Mouse (Mus musculus) hindbrain, embryonic 10.5 days (tissue): ENCODE data around the gene Hs3st5. TPM values are rescaled to one million over a fixed set of nuclear protein-coding genes. Genes with fewer than 3 reads are reported as not detected.

Source experiments
- DNase-seq: peaks from one replicate; pipeline ENCODE4 v3.0.0-alpha.2; 2017; ENCODE audit warnings: low spot score
- H3K27ac ChIP-seq: fragments of 300-500 bp; sonication (generic); 2 replicates; pipeline ENCODE4 v1.5.1; 2016; ENCODE audit warnings: mild to moderate bottlenecking, moderate library complexity
- H3K27me3 ChIP-seq: fragments of 300-500 bp; sonication (generic); 2 replicates; pipeline ENCODE4 v1.6.1; 2016; ENCODE audit warnings: mild to moderate bottlenecking; ENCODE audit not compliant: poor library complexity, insufficient read depth, severe bottlenecking
- H3K36me3 ChIP-seq: fragments of 300-500 bp; sonication (generic); 2 replicates; pipeline ENCODE4 v1.6.1; 2016; ENCODE audit warnings: mild to moderate bottlenecking, moderate library complexity
- H3K4me1 ChIP-seq: fragments of 300-500 bp; sonication (generic); replicated peaks from 2 replicates; pipeline ENCODE4 v1.6.1; 2016; ENCODE audit warnings: mild to moderate bottlenecking
- H3K4me3 ChIP-seq: fragments of 300-500 bp; sonication (generic); 2 replicates; pipeline ENCODE4 v1.5.1; 2016; ENCODE audit warnings: mild to moderate bottlenecking, moderate library complexity
- H3K9me3 ChIP-seq: fragments of 300-500 bp; sonication (generic); 2 replicates; pipeline ENCODE4 v1.6.1; 2016; ENCODE audit warnings: mild to moderate bottlenecking, moderate library complexity
- WGBS: fragments of 180-500 bp; shearing (Covaris S2); methylation state at CpG from one replicate; pipeline ENCODE4 v1.1.7; 2016; 5-methylcytosine and 5-hydroxymethylcytosine counted together
- polyA plus RNA-seq: library from polyadenylated mRNA; unstranded; fragments of >200 nt; fragmentation: Nextera tagmentation; extraction: Ambion mirVana; gene quantifications from 2 replicates; pipeline ENCODE4 v1.2.1, GENCODE M21; 2016

The Hs3st5 gene
- polyA plus RNA-seq, 1 experiment from 2014 or later: 3.2 TPM

DNA sequence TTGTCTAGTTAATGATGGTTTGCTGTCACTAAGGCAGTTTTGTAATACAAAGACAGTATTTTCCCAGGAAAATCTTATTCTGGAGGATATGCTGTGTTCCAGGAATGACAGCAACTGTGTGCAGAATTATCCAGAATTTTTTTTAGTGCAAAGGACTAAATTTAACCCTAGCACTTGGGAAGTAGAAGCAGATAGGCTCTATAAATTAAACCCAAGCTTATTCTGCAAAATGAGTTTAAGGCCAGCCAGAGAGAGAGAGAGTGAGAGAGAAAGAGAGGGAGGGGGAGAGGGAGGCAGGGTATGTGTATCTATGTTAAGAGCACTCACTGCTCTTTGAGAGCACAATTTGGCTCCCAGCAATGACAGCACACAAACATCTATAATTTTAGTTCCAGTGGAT lies 267.0 kb downstream of the Hs3st5 start:
- no peak for DNase-seq
- no peak overlapping the region for H3K27ac ChIP-seq

DNA sequence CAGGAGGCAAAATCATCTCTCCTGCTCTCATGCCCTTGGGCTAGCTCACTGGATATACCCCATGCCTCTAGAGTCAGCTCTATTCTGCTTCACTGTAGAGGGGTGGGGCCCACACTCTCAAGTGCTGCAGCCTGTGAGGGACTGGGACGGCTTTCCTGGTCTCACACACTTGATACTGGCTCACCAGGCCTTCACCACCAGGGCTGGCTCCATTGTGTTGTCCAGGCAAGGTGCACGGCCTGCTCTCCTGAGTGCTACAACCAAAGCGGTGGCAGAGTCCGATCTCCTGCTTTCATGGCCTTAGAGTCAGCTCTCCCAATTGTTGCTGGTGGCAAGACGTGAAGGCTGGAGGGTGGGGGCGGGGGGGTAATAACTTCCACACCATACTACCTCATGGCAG lies 268.3 kb downstream of the Hs3st5 start:
- Histone ChIP-seq H3K36me3 (no peaks in the 10 kb centered on the region), H3K27me3 (no peaks in the 10 kb centered on the region), H3K9me3 (no peaks in the 10 kb centered on the region), H3K4me1 (no peaks in the 10 kb centered on the region), H3K27ac (no peak overlapping the region), H3K4me3 (no peak overlapping the region)
- no peak for DNase-seq
- WGBS: 84% methylated on average over 6 of the region's 6 CpGs

More for the DNA sequence above, 267.0 kb downstream of the Hs3st5 start:
- Histone ChIP-seq H3K9me3 (no peaks in the 10 kb centered on the region), H3K4me3 (no peak overlapping the region), H3K36me3 (no peaks in the 10 kb centered on the region), H3K27me3 (no peaks in the 10 kb centered on the region), H3K4me1 (no peaks in the 10 kb centered on the region)

DNA sequence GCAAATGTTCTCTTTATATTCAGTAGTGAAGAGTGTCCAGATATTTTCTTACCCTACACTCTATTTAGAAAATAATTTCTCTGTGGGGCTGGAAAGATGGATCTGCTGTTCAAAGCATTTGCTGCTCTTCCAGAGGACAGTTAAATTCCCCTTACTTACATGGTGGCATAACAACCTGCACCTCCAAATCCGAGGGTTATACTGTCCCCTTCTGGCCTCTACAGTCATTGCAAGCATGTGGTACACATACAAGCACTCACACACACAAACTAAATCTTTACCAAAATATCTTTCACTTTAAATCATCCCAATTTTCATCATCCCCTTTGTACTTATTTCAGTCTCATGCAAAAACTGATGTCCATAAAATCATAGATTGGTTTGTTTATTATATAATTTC lies 275.0 kb downstream of the Hs3st5 start:
- Histone ChIP-seq H3K27me3 (no peaks in the 10 kb centered on the region), H3K27ac (no peak overlapping the region), H3K9me3 (no peaks in the 10 kb centered on the region), H3K4me3 (no peak overlapping the region), H3K36me3 (no peaks in the 10 kb centered on the region), H3K4me1 (no peaks in the 10 kb centered on the region)
- WGBS: 73% methylated on average over 1 of the region's 1 CpGs
- DNase-seq: no peak

DNA sequence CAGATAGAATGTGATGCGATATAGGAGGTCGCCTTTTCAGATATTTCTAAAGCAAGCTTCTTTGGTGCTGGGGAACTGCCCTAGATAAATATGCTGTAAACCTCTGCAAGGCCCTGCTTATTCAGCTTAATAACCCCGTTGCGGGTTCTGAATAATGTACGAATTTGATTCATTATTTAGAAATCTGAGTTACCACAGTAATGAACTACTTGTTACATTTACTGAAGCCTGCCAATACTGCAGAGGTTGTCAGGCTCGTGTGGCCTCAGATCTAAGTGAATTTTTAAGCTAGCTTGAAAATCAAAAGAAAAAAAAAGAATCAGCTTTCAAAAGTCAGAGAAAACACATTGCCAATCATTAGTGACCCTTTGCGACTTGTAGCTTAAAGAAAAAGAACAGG lies 280.4 kb downstream of the Hs3st5 start:
- DNase-seq: no peak
- no peaks in the 10 kb centered on the region for H3K9me3 ChIP-seq
- H3K27me3 ChIP-seq: no peaks in the 10 kb centered on the region
- H3K27ac ChIP-seq: no peak overlapping the region
- no peak overlapping the region for H3K4me3 ChIP-seq
- no peaks in the 10 kb centered on the region for H3K4me1 ChIP-seq
- WGBS: 80% methylated on average over 7 of the region's 7 CpGs
- H3K36me3 ChIP-seq: no peaks in the 10 kb centered on the region

DNA sequence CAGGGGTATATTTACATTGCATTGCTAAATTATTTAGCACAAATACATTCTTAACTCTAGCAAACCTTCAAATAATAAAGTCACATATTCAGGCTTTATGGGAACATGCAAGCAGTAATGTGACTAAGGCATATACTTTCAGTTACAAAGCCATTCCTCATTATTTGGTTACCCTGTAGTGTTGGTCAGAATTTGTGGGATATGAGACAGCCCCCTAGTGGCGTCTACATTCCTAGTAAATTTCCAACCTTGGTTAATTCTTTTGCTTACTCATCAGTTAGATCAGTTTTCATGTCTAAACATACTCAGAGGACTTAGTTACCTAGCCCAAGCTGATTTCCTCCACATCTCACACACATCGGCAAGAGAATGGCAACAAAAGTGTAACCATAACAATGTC lies 285.2 kb downstream of the Hs3st5 start:
- DNase-seq: no peak
- no peaks in the 10 kb centered on the region for H3K4me1 ChIP-seq
- 35% methylated on average over 2 of the region's 2 CpGs for WGBS
- no peaks in the 10 kb centered on the region for H3K36me3 ChIP-seq
- no peaks in the 10 kb centered on the region for H3K27me3 ChIP-seq
- H3K27ac ChIP-seq: no peak overlapping the region
- no peaks in the 10 kb centered on the region for H3K9me3 ChIP-seq
- no peak overlapping the region for H3K4me3 ChIP-seq

DNA sequence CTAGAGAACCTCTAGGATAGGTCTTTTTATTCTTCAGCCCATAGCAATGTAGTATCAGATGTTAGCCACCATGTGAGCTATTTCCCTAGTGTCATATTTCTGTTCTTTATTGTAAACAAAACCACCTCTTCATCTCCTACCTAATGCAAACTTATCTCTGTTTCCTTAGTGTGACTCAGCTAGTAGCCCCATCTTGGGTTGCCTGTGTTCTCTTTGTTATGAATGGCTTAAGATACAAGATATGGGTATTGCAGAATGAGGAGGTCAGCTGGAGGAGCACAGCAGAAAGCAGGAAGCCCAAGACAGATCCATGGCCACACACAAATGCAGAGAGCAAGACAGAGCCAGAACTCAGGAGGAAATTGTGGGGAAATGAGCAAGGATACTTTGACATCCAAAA lies 288.7 kb downstream of the Hs3st5 start:
- H3K4me1 ChIP-seq: no peaks in the 10 kb centered on the region
- H3K9me3 ChIP-seq: no peaks in the 10 kb centered on the region
- H3K36me3 ChIP-seq: no peaks in the 10 kb centered on the region
- H3K27me3 ChIP-seq: no peaks in the 10 kb centered on the region
- DNase-seq: no peak
- no peak overlapping the region for H3K4me3 ChIP-seq
- no peak overlapping the region for H3K27ac ChIP-seq

DNA sequence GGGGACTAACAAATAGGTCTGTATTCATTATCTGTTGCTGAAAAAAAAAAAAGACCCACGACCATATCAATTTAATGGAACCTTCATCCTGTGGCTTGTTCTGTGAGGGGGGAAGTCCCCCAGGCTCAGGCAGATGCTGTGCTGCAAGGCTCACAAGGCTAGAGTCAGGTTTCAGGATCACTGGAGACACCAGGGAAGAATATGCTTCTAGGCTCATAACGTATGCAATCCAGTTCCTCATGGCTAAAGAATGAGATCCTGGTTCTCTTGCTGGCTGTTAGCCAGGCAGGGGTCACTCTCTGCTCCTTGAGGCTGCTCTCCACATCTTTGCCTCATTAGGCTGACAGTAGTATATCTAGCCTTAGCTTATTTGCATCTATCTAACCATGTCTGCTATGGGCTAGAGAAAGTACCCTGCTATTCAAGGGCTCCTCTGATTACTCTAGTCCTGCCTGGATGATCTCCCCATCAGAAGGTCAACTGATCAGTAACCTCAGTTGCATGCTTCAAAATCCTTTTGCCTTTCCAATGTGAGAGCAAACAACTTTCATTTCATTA lies 294.4 kb downstream of the Hs3st5 start:
- 25% methylated on average over 2 of the region's 2 CpGs for WGBS
- Histone ChIP-seq H3K9me3 (no peaks in the 10 kb centered on the region), H3K27ac (peak overlapping the region; percentile 59; the same call in 1 of the 2 replicates), H3K36me3 (no peaks in the 10 kb centered on the region), H3K4me3 (no peak overlapping the region), H3K27me3 (no peaks in the 10 kb centered on the region), H3K4me1 (peaks cover 30% of the 10 kb centered on the region)
- DNase-seq: peak; percentile 11

DNA sequence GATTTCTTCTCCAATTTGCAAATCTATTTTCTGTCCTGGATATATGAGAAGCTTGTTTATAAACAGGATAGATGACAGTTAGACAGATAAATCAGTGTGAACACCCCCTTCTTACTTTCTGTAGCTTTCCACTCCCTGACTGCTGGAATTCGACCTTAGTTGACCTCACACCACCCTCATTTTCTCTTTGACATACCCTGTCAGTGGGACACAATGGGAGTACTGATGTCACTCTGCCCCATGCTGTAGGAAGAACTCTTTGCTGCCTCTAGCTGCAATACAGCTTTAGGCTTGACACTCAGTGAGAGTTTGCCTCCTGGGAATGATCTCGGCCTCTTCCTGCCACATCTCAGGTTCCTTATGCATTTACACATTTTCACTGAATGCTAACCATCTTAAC lies 297.1 kb downstream of the Hs3st5 start:
- 5% methylated on average over 2 of the region's 2 CpGs for WGBS
- H3K36me3 ChIP-seq: no peaks in the 10 kb centered on the region
- DNase-seq: peak; percentile 42
- H3K9me3 ChIP-seq: no peaks in the 10 kb centered on the region
- H3K27me3 ChIP-seq: no peaks in the 10 kb centered on the region
- H3K27ac ChIP-seq: peak overlapping the region; percentile 72; the same call in 1 of the 2 replicates
- H3K4me1 ChIP-seq: peaks cover 30% of the 10 kb centered on the region
- no peak overlapping the region for H3K4me3 ChIP-seq

DNA sequence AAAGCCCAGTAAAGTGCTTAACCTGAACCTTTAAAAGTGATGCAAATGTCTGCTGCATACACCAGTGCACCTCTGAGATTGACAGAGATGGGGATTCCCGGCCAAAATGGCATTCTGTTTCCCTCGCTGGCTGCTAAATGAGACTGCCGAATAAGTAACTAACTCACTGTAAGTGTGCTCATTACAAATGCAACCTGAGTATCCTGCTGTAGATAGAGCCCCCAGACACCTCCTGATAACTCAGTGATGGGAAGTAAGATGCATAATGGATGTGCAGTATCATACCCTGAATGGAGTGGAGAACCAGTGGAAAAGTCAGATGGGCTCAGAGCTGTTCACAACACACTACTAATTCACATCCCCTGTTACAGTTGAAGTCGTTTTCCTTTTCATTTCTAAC lies 298.7 kb downstream of the Hs3st5 start:
- H3K9me3 ChIP-seq: no peaks in the 10 kb centered on the region
- H3K4me3 ChIP-seq: no peak overlapping the region
- H3K27me3 ChIP-seq: no peaks in the 10 kb centered on the region
- H3K27ac ChIP-seq: no peak overlapping the region
- no peaks in the 10 kb centered on the region for H3K36me3 ChIP-seq
- peaks cover 30% of the 10 kb centered on the region for H3K4me1 ChIP-seq
- WGBS: 72% methylated on average over 4 of the region's 4 CpGs
- DNase-seq: no peak

DNA sequence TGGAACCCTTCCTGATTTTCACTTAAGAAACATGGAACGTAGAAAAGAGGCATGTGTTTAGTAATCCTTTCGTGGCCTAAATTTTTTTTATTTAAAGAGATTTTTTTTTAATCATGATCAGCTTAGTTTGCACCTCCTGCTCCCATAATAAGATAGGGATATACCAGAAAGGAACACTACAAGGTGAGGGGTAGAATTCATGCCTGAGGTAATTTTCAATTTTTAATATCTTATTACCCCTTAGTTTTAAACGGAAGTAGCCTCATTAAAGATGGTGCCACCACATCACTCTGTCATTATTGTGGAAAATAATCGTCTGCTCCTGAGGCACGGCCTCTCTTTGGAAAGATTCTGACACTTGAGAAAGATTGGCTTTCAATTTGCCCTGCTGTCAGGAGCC lies 299.2 kb downstream of the Hs3st5 start:
- Histone ChIP-seq H3K4me1 (peaks cover 29% of the 10 kb centered on the region), H3K9me3 (no peaks in the 10 kb centered on the region), H3K4me3 (no peak overlapping the region), H3K27ac (no peak overlapping the region), H3K36me3 (no peaks in the 10 kb centered on the region), H3K27me3 (no peaks in the 10 kb centered on the region)
- WGBS: 79% methylated on average over 5 of the region's 5 CpGs
- DNase-seq: no peak

DNA sequence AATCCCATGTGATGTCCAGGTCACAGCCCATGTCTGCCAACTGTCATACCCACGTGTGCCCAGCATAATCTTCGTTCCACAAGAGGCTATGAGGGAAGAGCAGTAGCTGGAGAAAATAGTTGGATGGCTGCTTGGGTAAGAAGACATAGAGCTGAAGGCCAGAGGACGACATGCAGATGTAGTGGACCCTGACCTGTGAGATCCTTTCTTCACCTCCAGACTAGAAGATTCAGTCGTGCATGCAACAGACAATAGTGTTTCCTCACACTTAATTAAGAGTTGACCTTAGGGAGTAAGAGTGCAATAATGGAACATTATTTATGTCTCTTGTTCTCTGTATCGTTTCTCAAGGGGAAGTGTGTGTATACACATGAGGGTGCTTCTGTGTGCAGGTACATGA lies 300.4 kb downstream of the Hs3st5 start:
- DNase-seq: no peak
- WGBS: 60% methylated on average over 5 of the region's 5 CpGs

DNA sequence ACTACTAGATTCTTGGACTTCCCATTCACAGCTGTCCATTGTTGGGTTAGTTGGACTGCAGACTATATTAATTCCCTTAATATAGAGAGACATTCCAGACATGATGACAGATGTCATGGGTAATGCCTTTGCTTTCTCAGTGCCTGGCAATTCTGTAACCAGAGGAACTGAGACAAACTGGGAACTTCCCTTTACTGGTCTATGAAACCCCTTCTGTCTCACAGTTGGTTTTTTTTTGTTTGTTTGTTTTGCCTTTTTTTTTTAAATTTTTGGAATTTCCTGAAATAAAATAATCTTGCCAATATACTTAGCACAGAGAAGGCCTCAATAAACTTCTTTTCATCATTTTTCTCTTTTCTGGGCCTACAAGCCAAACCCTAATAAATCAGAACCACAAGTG lies 312.3 kb downstream of the Hs3st5 start:
- Histone ChIP-seq H3K27me3 (no peaks in the 10 kb centered on the region), H3K4me1 (no peaks in the 10 kb centered on the region), H3K9me3 (no peaks in the 10 kb centered on the region), H3K27ac (no peak overlapping the region), H3K4me3 (no peak overlapping the region), H3K36me3 (no peaks in the 10 kb centered on the region)
- DNase-seq: no peak

More for the DNA sequence above, 300.4 kb downstream of the Hs3st5 start:
- Histone ChIP-seq H3K4me3 (no peak overlapping the region), H3K27ac (no peak overlapping the region), H3K27me3 (no peaks in the 10 kb centered on the region), H3K9me3 (no peaks in the 10 kb centered on the region), H3K36me3 (no peaks in the 10 kb centered on the region), H3K4me1 (peaks cover 22% of the 10 kb centered on the region)

DNA sequence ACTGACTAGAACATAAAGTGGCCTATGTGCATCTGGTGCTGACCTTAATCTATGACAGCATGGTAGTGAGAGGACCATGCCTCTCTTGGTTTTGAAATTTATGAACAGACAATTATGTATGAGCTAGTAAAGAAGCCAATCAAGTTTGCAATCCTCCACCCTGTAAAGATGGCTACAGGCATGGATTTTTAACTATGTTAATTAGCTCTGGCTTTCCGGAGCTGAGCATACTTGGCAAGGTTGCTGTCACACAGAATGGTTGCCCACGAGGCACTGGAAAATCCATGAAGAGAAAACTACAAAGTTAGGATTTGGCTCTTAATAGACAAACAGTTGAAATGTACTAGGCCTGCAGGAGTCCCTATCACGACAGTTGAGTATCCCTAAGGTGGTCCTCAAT lies 322.5 kb downstream of the Hs3st5 start:
- Histone ChIP-seq H3K4me1 (no peaks in the 10 kb centered on the region), H3K9me3 (no peaks in the 10 kb centered on the region), H3K27me3 (no peaks in the 10 kb centered on the region), H3K27ac (no peak overlapping the region), H3K4me3 (no peak overlapping the region), H3K36me3 (no peaks in the 10 kb centered on the region)
- no peak for DNase-seq
- 77% methylated on average over 3 of the region's 3 CpGs for WGBS

DNA sequence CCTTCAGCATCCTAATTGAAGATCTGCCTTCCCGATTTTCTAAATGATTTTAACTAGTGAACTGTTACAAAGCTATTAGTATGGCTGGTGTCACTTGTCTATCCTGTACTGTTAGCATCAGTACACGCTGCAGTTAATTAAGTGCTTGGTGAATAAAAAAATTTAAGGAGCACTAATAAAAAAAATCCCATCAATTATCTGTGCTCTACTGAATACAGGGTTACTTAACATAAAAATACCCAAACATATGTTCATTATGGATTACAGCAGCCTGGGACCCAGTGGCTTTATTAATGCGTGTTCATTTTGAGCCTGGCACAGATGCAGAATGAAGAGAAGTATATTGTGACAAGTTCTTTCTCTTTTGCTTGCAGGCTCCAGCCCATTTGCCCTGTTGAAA lies 325.6 kb downstream of the Hs3st5 start:
- no peak overlapping the region for H3K27ac ChIP-seq
- H3K4me1 ChIP-seq: no peaks in the 10 kb centered on the region
- H3K4me3 ChIP-seq: no peak overlapping the region
- no peak for DNase-seq
- 85% methylated on average over 3 of the region's 3 CpGs for whole genome bisulfite sequencing
- no peaks in the 10 kb centered on the region for H3K27me3 ChIP-seq
- no peaks in the 10 kb centered on the region for H3K36me3 ChIP-seq
- no peaks in the 10 kb centered on the region for H3K9me3 ChIP-seq
